ENCODE assay signal across 21 mouse cellular contexts in genomic region chr14:103260437-103260836, GRCm38 (mm10).
DNase-seq lines count a peak whose midpoint lies in the region; ATAC-seq and TF ChIP-seq lines count a peak whose summit lies in the region.
"Had no signal": no experiment of that assay in that cellular context is flagged by ENCODE, and none has a peak within 500 bp of the region (broad histone marks: within the 10 kb centered on the region; RNA-seq: fewer than 3 reads in every experiment).

No protein-coding gene starts in this region.

- TF ChIP-seq POLR2A in CH12.LX (IDR thresholded peaks at IDR 0.05; ENCODE audit: low read depth, low read length) = no peak

- H3K9me3 ChIP-seq in hindbrain, embryonic 16.5 days (ENCODE audit: control insufficient read depth, low read length) = no peaks in the 10 kb centered on the region
- no peaks in the 10 kb centered on the region for H3K9me3 ChIP-seq in hindbrain, embryonic 13.5 days
- H3K9me3 ChIP-seq in midbrain, embryonic 11.5 days (ENCODE audit: control insufficient read depth, low read length) = no peaks in the 10 kb centered on the region
- no peaks in the 10 kb centered on the region for H3K9me3 ChIP-seq in midbrain, embryonic 13.5 days
- no peaks in the 10 kb centered on the region for H3K9me3 ChIP-seq in CH12.LX (replicated peaks; ENCODE audit: low read length)
- H3K9me3 ChIP-seq in forebrain, embryonic 14.5 days (replicated peaks; ENCODE audit: control insufficient read depth, low read length) = no peaks in the 10 kb centered on the region
- H3K9me3 ChIP-seq: G1E had no signal

- TF ChIP-seq CTCF in CH12.LX (conservative IDR thresholded peaks at IDR 0.05 in 1 of 2, IDR thresholded peaks at IDR 0.05 in 1 of 2; ENCODE audit: low read depth in 2 of 2, low read length in 2 of 2) = no peak

- H3K36me3 ChIP-seq in hindbrain, embryonic 16.5 days (ENCODE audit: control insufficient read depth, insufficient read depth, low read length) = peaks cover 9% of the 10 kb centered on the region
- H3K36me3 ChIP-seq in hindbrain, embryonic 13.5 days = peaks cover 34% of the 10 kb centered on the region
- H3K36me3 ChIP-seq in midbrain, embryonic 11.5 days (ENCODE audit: control insufficient read depth, insufficient read depth, low read length) = no peaks in the 10 kb centered on the region
- peaks cover 32% of the 10 kb centered on the region for H3K36me3 ChIP-seq in midbrain, embryonic 13.5 days
- H3K36me3 ChIP-seq in CH12.LX (replicated peaks in 1 of 2; ENCODE audit: control insufficient read depth in 1 of 2, insufficient read depth in 1 of 2, low read length in 1 of 2) = peaks cover 16 to 47% of the 10 kb centered on the region in 2 experiments
- peaks cover 22% of the 10 kb centered on the region for H3K36me3 ChIP-seq in forebrain, embryonic 14.5 days (ENCODE audit: control insufficient read depth, insufficient read depth, low read length)

- H3K79me2 ChIP-seq in CH12.LX (replicated peaks; ENCODE audit: control insufficient read depth, extremely low read depth, insufficient read depth, poor library complexity, severe bottlenecking) = no peaks in the 10 kb centered on the region

- in situ Hi-C loops in CH12.LX (cut with MboI; ENCODE audit: low pct_ligation_motif_present, low pct_unique_long_range_greater_than_20kb, low sequenced_read_pairs) = no loop called here

- no peak for TF ChIP-seq RAD21 in CH12.LX (IDR thresholded peaks at IDR 0.05; ENCODE audit: low read depth, low read length)

- H3K4me3 ChIP-seq in hindbrain, embryonic 16.5 days (ENCODE audit: low read length) = no peak overlapping the region
- no peak overlapping the region for H3K4me3 ChIP-seq in hindbrain, embryonic 13.5 days
- H3K4me3 ChIP-seq in midbrain, embryonic 11.5 days (ENCODE audit: low read depth, low read length) = no peak overlapping the region
- H3K4me3 ChIP-seq in midbrain, embryonic 13.5 days (replicated peaks) = no peak overlapping the region
- H3K4me3 ChIP-seq in CH12.LX (replicated peaks in 1 of 3; ENCODE audit: low read depth in 2 of 3, low read length in 2 of 3, poor library complexity in 1 of 3) = no peak overlapping the region
- H3K4me3 ChIP-seq in forebrain, embryonic 14.5 days (ENCODE audit: low read depth, low read length) = no peak overlapping the region

- dilution Hi-C loops in CH12.LX (cut with MboI; ENCODE audit: extremely low pct_ligation_motif_present, extremely low pct_unique_long_range_greater_than_20kb, low sequenced_read_pairs) = no loop called here

- no peak overlapping the region for H3K27ac ChIP-seq in hindbrain, embryonic 16.5 days (ENCODE audit: low read depth, low read length)
- no peak overlapping the region for H3K27ac ChIP-seq in hindbrain, embryonic 13.5 days
- H3K27ac ChIP-seq in midbrain, embryonic 11.5 days (ENCODE audit: low read depth, low read length) = no peak overlapping the region
- H3K27ac ChIP-seq in midbrain, embryonic 13.5 days = no peak overlapping the region
- no peak overlapping the region for H3K27ac ChIP-seq in CH12.LX (ENCODE audit: insufficient read depth, low read depth)
- H3K27ac ChIP-seq in forebrain, embryonic 14.5 days (ENCODE audit: low read depth, low read length) = no peak overlapping the region

- peak; percentile 60; the same call in 1 of the 2 replicates for TF ChIP-seq EP300 in CH12.LX (IDR thresholded peaks at IDR 0.05; ENCODE audit: low read length)

- H3K9ac ChIP-seq in hindbrain, embryonic 16.5 days (ENCODE audit: low read depth, low read length) = no peak overlapping the region
- no peak overlapping the region for H3K9ac ChIP-seq in hindbrain, embryonic 13.5 days
- no peak overlapping the region for H3K9ac ChIP-seq in midbrain, embryonic 11.5 days (ENCODE audit: low read length)
- H3K9ac ChIP-seq in midbrain, embryonic 13.5 days (replicated peaks) = no peak overlapping the region
- no peak overlapping the region for H3K9ac ChIP-seq in CH12.LX (ENCODE audit: insufficient read depth, low read depth)
- no peak overlapping the region for H3K9ac ChIP-seq in forebrain, embryonic 14.5 days (ENCODE audit: low read length)

- ATAC-seq in hindbrain, embryonic 16.5 days = 0 out of 2 replicates have a peak, but pooled peaks have one; percentile 30
- no peak for ATAC-seq in hindbrain, embryonic 13.5 days (ENCODE audit: low FRiP score)
- no peak for ATAC-seq in midbrain, embryonic 11.5 days (ENCODE audit: low FRiP score)
- no peak for ATAC-seq in midbrain, embryonic 13.5 days
- no peak for ATAC-seq in forebrain, embryonic 14.5 days
- ATAC-seq: activated CD4-positive, CD25-positive, alpha-beta regulatory T cell, adult 4 months; CD4-positive, CD25-positive, alpha-beta regulatory T cell, adult 4 months; Patski had no signal

- no peak overlapping the region for H3K4me2 ChIP-seq in hindbrain, embryonic 16.5 days (ENCODE audit: low read length)
- H3K4me2 ChIP-seq in hindbrain, embryonic 13.5 days = no peak overlapping the region
- H3K4me2 ChIP-seq in midbrain, embryonic 11.5 days = no peak overlapping the region
- no peak overlapping the region for H3K4me2 ChIP-seq in midbrain, embryonic 13.5 days (replicated peaks)
- H3K4me2 ChIP-seq in CH12.LX (ENCODE audit: insufficient read depth, low read depth, poor library complexity, severe bottlenecking) = no peak overlapping the region
- H3K4me2 ChIP-seq in forebrain, embryonic 14.5 days (ENCODE audit: low read length) = no peak overlapping the region

- no peaks in the 10 kb centered on the region for H3K4me1 ChIP-seq in hindbrain, embryonic 16.5 days (ENCODE audit: control insufficient read depth, insufficient read depth, low read depth, low read length)
- no peaks in the 10 kb centered on the region for H3K4me1 ChIP-seq in hindbrain, embryonic 13.5 days (replicated peaks)
- H3K4me1 ChIP-seq in midbrain, embryonic 11.5 days (ENCODE audit: control insufficient read depth, insufficient read depth, low read length) = no peaks in the 10 kb centered on the region
- H3K4me1 ChIP-seq in midbrain, embryonic 13.5 days (replicated peaks) = no peaks in the 10 kb centered on the region
- H3K4me1 ChIP-seq in CH12.LX (ENCODE audit: control insufficient read depth in 1 of 2, insufficient read depth in 2 of 2) = peaks cover 7 to 43% of the 10 kb centered on the region in 2 experiments
- H3K4me1 ChIP-seq in forebrain, embryonic 14.5 days (ENCODE audit: control insufficient read depth, insufficient read depth, low read length) = no peaks in the 10 kb centered on the region

- 100% methylated on average over 2 of the region's 2 CpGs for WGBS in hindbrain, embryonic 16.5 days
- 99% methylated on average over 2 of the region's 2 CpGs for WGBS in hindbrain, embryonic 13.5 days
- whole genome bisulfite sequencing in midbrain, embryonic 11.5 days = 89% methylated on average over 2 of the region's 2 CpGs
- 99% methylated on average over 2 of the region's 2 CpGs for WGBS in midbrain, embryonic 13.5 days
- 94% methylated on average over 2 of the region's 2 CpGs for WGBS in forebrain, embryonic 14.5 days

- H3K27me3 ChIP-seq in hindbrain, embryonic 16.5 days (replicated peaks; ENCODE audit: control insufficient read depth, insufficient read depth, low read length) = no peaks in the 10 kb centered on the region
- no peaks in the 10 kb centered on the region for H3K27me3 ChIP-seq in hindbrain, embryonic 13.5 days
- H3K27me3 ChIP-seq in midbrain, embryonic 11.5 days (ENCODE audit: control insufficient read depth, insufficient read depth, low read length) = no peaks in the 10 kb centered on the region
- H3K27me3 ChIP-seq in midbrain, embryonic 13.5 days = no peaks in the 10 kb centered on the region
- H3K27me3 ChIP-seq in CH12.LX (replicated peaks) = no peaks in the 10 kb centered on the region
- no peaks in the 10 kb centered on the region for H3K27me3 ChIP-seq in forebrain, embryonic 14.5 days (replicated peaks; ENCODE audit: control insufficient read depth, insufficient read depth, low read length)
- H3K27me3 ChIP-seq: Patski had no signal

- peak; percentile 61 for DNase-seq in midbrain, embryonic 11.5 days (ENCODE audit: low spot score, missing footprints)
- DNase-seq in CH12.LX (ENCODE audit: extremely low read depth) = no peak
- DNase-seq in forebrain, embryonic 14.5 days (ENCODE audit: low spot score) = no peak
- DNase-seq: adrenal gland, adult 2 months; adrenal gland, adult 8-10 months; adrenal gland, postnatal 10 days; adrenal gland, postnatal 14 days; adrenal gland, postnatal 25 days; adrenal gland, postnatal 36 days; B cell, adult 2 months; cerebellum, adult 11 months; cerebellum, adult 11-12 months; cerebellum, adult 18-20 months; cerebellum, adult 2 months had no signal

TF ChIP-seq in CH12.LX, 34 proteins besides CTCF, POLR2A, EP300 and RAD21:
- TF ChIP-seq KAT2A (IDR thresholded peaks at IDR 0.05; ENCODE audit: insufficient replicate concordance, low read length) (no peak), NRF1 (IDR thresholded peaks at IDR 0.05; ENCODE audit: low read depth, low read length) (no peak), MXI1 (IDR thresholded peaks at IDR 0.05; ENCODE audit: low read depth, low read length) (no peak), ZMIZ1 (IDR thresholded peaks at IDR 0.05; ENCODE audit: low read depth, low read length) (no peak), CHD1 (IDR thresholded peaks at IDR 0.05; ENCODE audit: low read depth, low read length) (no peak), IRF4 (IDR thresholded peaks at IDR 0.05; ENCODE audit: low read depth, low read length) (peak; percentile 76), JUND (conservative IDR thresholded peaks at IDR 0.05; ENCODE audit: low read depth, low read length) (peak; percentile 46; the same call in 1 of the 2 replicates), E2F4 (IDR thresholded peaks at IDR 0.05; ENCODE audit: insufficient replicate concordance, low read depth, low read length) (no peak), NELFE (IDR thresholded peaks at IDR 0.05; ENCODE audit: low read depth, low read length) (no peak), MYC (IDR thresholded peaks at IDR 0.05; ENCODE audit: low read depth, low read length) (no peak), ETS1 (conservative IDR thresholded peaks at IDR 0.05; ENCODE audit: low read depth, low read length) (no peak)
